In the genomic region with DNA sequence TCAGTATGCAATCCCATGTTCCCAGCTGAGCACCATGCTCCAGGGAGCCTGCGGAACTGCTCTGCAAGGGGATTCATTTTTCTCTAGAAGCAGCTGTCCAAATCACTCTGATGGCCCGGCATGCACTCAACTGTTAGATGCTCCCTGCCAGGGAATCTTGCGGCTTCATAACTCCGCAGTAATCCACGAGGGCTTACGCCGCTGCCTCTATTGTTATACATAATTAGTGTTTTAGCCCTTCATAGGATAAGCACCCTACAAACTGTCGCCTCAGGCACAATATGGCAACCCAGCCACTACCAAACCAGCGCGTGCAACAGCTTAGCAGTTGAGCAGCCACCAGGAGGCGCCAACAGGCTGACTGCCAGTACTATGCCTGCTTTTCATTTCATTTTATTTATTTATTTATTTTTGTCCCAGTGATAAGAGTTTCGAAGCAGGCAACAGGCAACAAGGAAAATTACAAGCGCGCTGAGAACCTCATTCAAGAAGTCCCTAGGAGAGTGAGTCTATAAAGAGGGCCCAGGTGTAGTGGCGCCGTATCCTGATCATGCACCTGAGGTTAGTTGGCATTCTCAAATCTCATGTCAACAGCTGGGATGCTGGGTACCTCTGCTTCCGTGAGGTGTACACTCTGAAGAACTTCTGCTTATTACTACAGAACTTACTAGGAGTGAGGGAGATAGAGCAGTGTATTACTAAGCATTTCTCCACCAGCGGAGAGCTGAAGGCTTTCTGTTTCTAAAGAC, we compare ENCODE assay signal across 8 mouse cellular contexts.
DNase-seq lines count a peak whose midpoint lies in the region; ATAC-seq and TF ChIP-seq lines count a peak whose summit lies in the region.

No protein-coding gene starts in this region.

- H3K27ac ChIP-seq in forebrain, embryonic 13.5 days: no peak overlapping the region
- H3K27ac ChIP-seq in hindbrain, embryonic 13.5 days: no peak overlapping the region

- peak; percentile 64 for DNase-seq in Muller cell, postnatal 12 days (ENCODE audit: inconsistent ontology term)
- DNase-seq in brain, embryonic 14.5 days (ENCODE audit: low read depth): peak; percentile 87
- DNase-seq in left cerebral cortex, adult 18-20 months (ENCODE audit: low spot score in 2 of 2): peak; percentile 50 to 65
- DNase-seq in right cerebral cortex, postnatal 36 days (ENCODE audit: low spot score in 2 of 2): peak; percentile 31 to 40

- peak; percentile 93 for ATAC-seq in forebrain, embryonic 13.5 days
- ATAC-seq in hindbrain, embryonic 13.5 days (ENCODE audit: low FRiP score): peak; percentile 95
- ATAC-seq in megakaryocyte-erythroid progenitor cell, adult 5-6 weeks (replicated peaks; ENCODE audit: low FRiP score, low TSS enrichment, poor library complexity, severe bottlenecking): peak; percentile 82
- ATAC-seq in erythroblast, adult 5-6 weeks (replicated peaks; ENCODE audit: low FRiP score, poor library complexity, severe bottlenecking): no peak

- no peaks in the 10 kb centered on the region for H3K27me3 ChIP-seq in forebrain, embryonic 13.5 days
- no peaks in the 10 kb centered on the region for H3K27me3 ChIP-seq in hindbrain, embryonic 13.5 days

- H3K4me1 ChIP-seq in forebrain, embryonic 13.5 days: no peaks in the 10 kb centered on the region
- H3K4me1 ChIP-seq in hindbrain, embryonic 13.5 days (replicated peaks): peaks cover 4% of the 10 kb centered on the region; the same call in 1 of the 2 replicates

- no peaks in the 10 kb centered on the region for H3K36me3 ChIP-seq in forebrain, embryonic 13.5 days (ENCODE audit: poor library complexity, severe bottlenecking)
- no peaks in the 10 kb centered on the region for H3K36me3 ChIP-seq in hindbrain, embryonic 13.5 days

- no peak overlapping the region for H3K9ac ChIP-seq in forebrain, embryonic 13.5 days
- H3K9ac ChIP-seq in hindbrain, embryonic 13.5 days: no peak overlapping the region

- WGBS in forebrain, embryonic 13.5 days: 51% methylated on average over 18 of the region's 18 CpGs
- 50% methylated on average over 18 of the region's 18 CpGs for WGBS in hindbrain, embryonic 13.5 days

- no peak for TF ChIP-seq POLR2A in brain, embryonic 14.5 days (IDR thresholded peaks at IDR 0.05; ENCODE audit: borderline replicate concordance, extremely low read depth, insufficient read depth, insufficient read length, poor library complexity, severe bottlenecking)

- peak; percentile 88 for TF ChIP-seq CTCF in brain, embryonic 14.5 days (IDR thresholded peaks at IDR 0.05; ENCODE audit: borderline replicate concordance, extremely low read depth, insufficient read depth, insufficient read length)

- H3K4me2 ChIP-seq in forebrain, embryonic 13.5 days: peak overlapping the region; percentile 37; the same call in 1 of the 2 replicates
- H3K4me2 ChIP-seq in hindbrain, embryonic 13.5 days: peak overlapping the region; percentile 43

- H3K9me3 ChIP-seq in forebrain, embryonic 13.5 days (replicated peaks): no peaks in the 10 kb centered on the region
- no peaks in the 10 kb centered on the region for H3K9me3 ChIP-seq in hindbrain, embryonic 13.5 days

- no peak overlapping the region for H3K4me3 ChIP-seq in forebrain, embryonic 13.5 days
- H3K4me3 ChIP-seq in hindbrain, embryonic 13.5 days: peak overlapping the region; percentile 4; the same call in 1 of the 2 replicates

Comparison
In these comparisons a context has a peak if more than half of its experiments do, and no peak if none do; other contexts are left out.
1. DNase-seq: peak in every context shown above with its lines; median percentile 87 in brain, embryonic 14.5 days; 64 in Muller cell, postnatal 12 days; 58 in left cerebral cortex, adult 18-20 months; 36 in right cerebral cortex, postnatal 36 days.